In the genomic region with DNA sequence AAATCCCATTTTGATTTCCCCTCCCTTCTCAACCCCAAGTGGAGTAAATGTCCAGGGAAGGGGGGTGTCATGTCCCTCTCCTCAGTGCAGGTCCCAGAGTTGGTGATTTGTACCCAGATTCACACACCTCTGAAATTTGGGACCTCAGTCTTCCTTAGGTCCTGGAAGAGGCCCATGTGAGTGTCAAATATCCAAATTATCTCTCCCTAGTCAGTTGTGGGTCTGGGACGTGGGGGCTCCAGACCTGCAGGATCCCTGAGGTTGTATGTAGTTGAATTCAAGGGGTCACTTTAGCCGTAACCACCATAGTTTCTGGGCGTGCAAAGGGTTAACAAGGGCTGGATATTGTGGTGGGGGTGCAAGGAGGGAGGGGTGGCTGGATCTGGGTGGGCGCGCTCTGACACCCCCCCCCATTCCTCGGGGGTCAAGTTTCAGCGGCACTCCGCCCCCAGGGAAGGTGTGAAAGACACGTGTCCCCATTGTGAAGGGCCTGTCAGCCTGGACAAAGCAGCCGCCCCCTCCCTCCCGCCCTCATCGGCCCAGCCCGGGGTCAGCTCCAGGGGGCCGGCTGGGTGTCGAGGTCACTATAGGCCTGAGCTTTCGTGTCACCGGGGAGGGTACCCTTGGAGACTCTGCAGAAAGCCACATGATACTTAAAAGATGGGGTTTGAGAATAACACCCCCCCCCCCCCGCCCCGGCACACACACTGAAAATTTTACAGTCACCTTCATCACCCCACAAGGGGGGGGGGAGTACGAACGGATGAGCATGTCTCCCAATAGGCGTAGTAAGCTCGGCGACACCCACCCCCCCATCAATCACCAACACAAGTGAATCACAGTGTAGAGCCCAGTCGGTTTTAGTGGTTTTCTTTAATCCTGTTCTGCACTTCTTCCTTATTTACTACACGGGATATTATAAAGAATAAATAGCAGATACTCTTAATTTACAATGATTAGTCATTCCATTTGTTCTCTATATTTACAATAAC, we compare ENCODE assay signal across 9 mouse cellular contexts. TPM values are rescaled to one million over a fixed set of nuclear protein-coding genes. Genes with fewer than 3 reads are reported as not detected.
DNase-seq lines count a peak whose midpoint lies in the region; ATAC-seq and TF ChIP-seq lines count a peak whose summit lies in the region.
"Had no signal": no experiment of that assay in that cellular context is flagged by ENCODE, and none has a peak within 500 bp of the region (broad histone marks: within the 10 kb centered on the region; RNA-seq: fewer than 3 reads in every experiment).

No protein-coding gene starts in this region.

- H3K9me3 ChIP-seq in forebrain, embryonic 10.5 days = no peaks in the 10 kb centered on the region
- no peaks in the 10 kb centered on the region for H3K9me3 ChIP-seq in limb, embryonic 13.5 days
- H3K9me3 ChIP-seq in stomach, embryonic 15.5 days = no peaks in the 10 kb centered on the region

- peak overlapping the region; percentile 80 for H3K4me2 ChIP-seq in limb, embryonic 13.5 days (replicated peaks)
- H3K4me2 ChIP-seq in stomach, embryonic 15.5 days = peak overlapping the region; percentile 78

- 2% methylated on average over 26 of the region's 26 CpGs for WGBS in forebrain, embryonic 10.5 days
- WGBS in limb, embryonic 13.5 days = 2% methylated on average over 26 of the region's 26 CpGs
- 5% methylated on average over 24 of the region's 26 CpGs for WGBS in stomach, embryonic 15.5 days

- peak overlapping the region; percentile 59 for H3K9ac ChIP-seq in limb, embryonic 13.5 days
- H3K9ac ChIP-seq in stomach, embryonic 15.5 days = no peak overlapping the region

- intact Hi-C loops in left cerebral cortex, adult 2 months (cut with DNase I) = loop anchor here (1.0 to 10.0 kb wide), 4 partner anchors 135 to 625 kb away; a partner anchor contains a TSS
- intact Hi-C loops in left cerebral cortex, postnatal 25 days (cut with DNase I) = no loop called here

- no peaks in the 10 kb centered on the region for H3K36me3 ChIP-seq in forebrain, embryonic 10.5 days (replicated peaks)
- H3K36me3 ChIP-seq in limb, embryonic 13.5 days = no peaks in the 10 kb centered on the region
- no peaks in the 10 kb centered on the region for H3K36me3 ChIP-seq in stomach, embryonic 15.5 days

- no peak for TF ChIP-seq CTCF in left cerebral cortex, adult 2 months (IDR thresholded peaks at IDR 0.05)

- peak overlapping the region; percentile 69 for H3K4me3 ChIP-seq in left cerebral cortex, adult 2 months
- peak overlapping the region; percentile 84 for H3K4me3 ChIP-seq in forebrain, embryonic 10.5 days
- H3K4me3 ChIP-seq in limb, embryonic 13.5 days = peak overlapping the region; percentile 49
- H3K4me3 ChIP-seq in stomach, embryonic 15.5 days (replicated peaks) = peak overlapping the region; percentile 17

- H3K27ac ChIP-seq in left cerebral cortex, adult 2 months = no peak overlapping the region
- H3K27ac ChIP-seq in forebrain, embryonic 10.5 days = peak overlapping the region; percentile 95
- peak overlapping the region; percentile 58; the same call in 1 of the 2 replicates for H3K27ac ChIP-seq in limb, embryonic 13.5 days
- H3K27ac ChIP-seq in stomach, embryonic 15.5 days = no peak overlapping the region

- H3K4me1 ChIP-seq in forebrain, embryonic 10.5 days = peaks cover 57% of the 10 kb centered on the region
- H3K4me1 ChIP-seq in limb, embryonic 13.5 days = peaks cover 27% of the 10 kb centered on the region
- peaks cover 24% of the 10 kb centered on the region for H3K4me1 ChIP-seq in stomach, embryonic 15.5 days

- no peak for ATAC-seq in limb, embryonic 13.5 days (ENCODE audit: low FRiP score, low read depth)
- no peak for ATAC-seq in stomach, embryonic 15.5 days (ENCODE audit: insufficient read depth, low FRiP score, low read depth)
- ATAC-seq in megakaryocyte, adult 5-6 weeks (ENCODE audit: poor library complexity, severe bottlenecking) = no peak

- no peak for DNase-seq in left cerebral cortex, adult 2 months (ENCODE audit: extremely low spot score in 1 of 2, low spot score in 2 of 2)
- no peak for DNase-seq in left cerebral cortex, postnatal 25 days (ENCODE audit: low spot score in 2 of 2)
- DNase-seq in forebrain, embryonic 10.5 days (ENCODE audit: extremely low spot score, low spot score) = peak; percentile 54
- DNase-seq in T-cell, adult 2 months (ENCODE audit: low spot score) = no peak
- no peak for DNase-seq in thymus, postnatal 36 days
- DNase-seq: cerebellum, adult 9-10 months had no signal

- peaks cover 63% of the 10 kb centered on the region for H3K27me3 ChIP-seq in forebrain, embryonic 10.5 days (ENCODE audit: poor library complexity, severe bottlenecking)
- H3K27me3 ChIP-seq in limb, embryonic 13.5 days = peaks cover 49% of the 10 kb centered on the region
- peaks cover 37% of the 10 kb centered on the region for H3K27me3 ChIP-seq in stomach, embryonic 15.5 days (replicated peaks)

RNA-seq across cellular contexts. Expression of a gene that starts 2.1 kb away (rescaled TPM):
- total RNA-seq in left cerebral cortex, adult 2 months (2021) = 10 to 100 TPM; 14.0 to 14.6 TPM
- total RNA-seq in left cerebral cortex, postnatal 25 days (2021) = 10 to 100 TPM; 18.3 to 18.4 TPM
- polyA plus RNA-seq in forebrain, embryonic 10.5 days (2016; fragmentation: Nextera tagmentation; extraction: Ambion mirVana) = 3.5 and 3.6 TPM in 2 replicates
- polyA plus RNA-seq in limb, embryonic 13.5 days (2015; fragmentation: Nextera tagmentation; extraction: Ambion mirVana) = 8.5 and 9.7 TPM in 2 replicates
- polyA plus RNA-seq in stomach, embryonic 15.5 days (2015; fragmentation: Nextera tagmentation; extraction: Ambion mirVana) = 1.7 and 2.4 TPM in 2 replicates
- not detected in 2 replicates for total RNA-seq in megakaryocyte, adult 5-6 weeks (2015)
- not detected in 2 replicates for total RNA-seq in megakaryocyte, adult 5-6 weeks (2017)

Comparison
In these comparisons a context has a peak if more than half of its experiments do, and no peak if none do; other contexts are left out.
1. H3K27ac ChIP-seq: peak in forebrain, embryonic 10.5 days (single experiment) and limb, embryonic 13.5 days (single experiment); none in left cerebral cortex, adult 2 months (single experiment) and stomach, embryonic 15.5 days (single experiment).
2. H3K4me3 ChIP-seq: peak in every context shown above with its lines; median percentile 84 in forebrain, embryonic 10.5 days; 69 in left cerebral cortex, adult 2 months; 49 in limb, embryonic 13.5 days; 17 in stomach, embryonic 15.5 days.
3. RNA of a gene that starts 2.1 kb away (total RNA-seq): 18.3 to 18.4 TPM in left cerebral cortex, postnatal 25 days and 14.0 to 14.6 TPM in left cerebral cortex, adult 2 months; not detected in megakaryocyte, adult 5-6 weeks; every median in the first group is over 10 times any median in the second.